Comparison of ENCODE assay signal across 8 mouse cellular contexts in genomic region chr11:78550168-78551058, GRCm38 (mm10). TPM values are rescaled to one million over a fixed set of nuclear protein-coding genes. Genes with fewer than 3 reads are reported as not detected.
DNase-seq lines count a peak whose midpoint lies in the region; ATAC-seq and TF ChIP-seq lines count a peak whose summit lies in the region.

TSS of gene Tmem97 (minus strand) at chr11:78550777.

- TF ChIP-seq CTCF in cortical plate, adult 2 months (IDR thresholded peaks at IDR 0.05; ENCODE audit: extremely low read depth, insufficient read depth, low read length) = no peak

- peak within 1 kb of the TSS; percentile 66 for H3K4me3 ChIP-seq in cortical plate, adult 2 months (ENCODE audit: insufficient read depth, low read length)
- peak within 1 kb of the TSS; percentile 91 for H3K4me3 ChIP-seq in megakaryocyte, embryonic 14.5 days (replicated peaks)

- peaks cover 6% of the 10 kb centered on the region for H3K9me3 ChIP-seq in megakaryocyte, embryonic 14.5 days

- DNase-seq in gastrocnemius, adult 8-10 months (ENCODE audit: low spot score in 2 of 2) = peak; percentile 94 to 95
- peak; percentile 69 for DNase-seq in hindlimb bud, embryonic 11.5 days (ENCODE audit: extremely low spot score, low read depth, low spot score)
- DNase-seq in left cerebral cortex, adult 8-10 months (ENCODE audit: low spot score in 2 of 2) = peak; percentile 81 to 98
- DNase-seq in right cerebral cortex, postnatal 10 days (ENCODE audit: low spot score in 2 of 2) = peak; percentile 98 to 99
- peak; percentile 87 for DNase-seq in urinary bladder, postnatal 25 days (ENCODE audit: low spot score)

- H3K36me3 ChIP-seq in megakaryocyte, embryonic 14.5 days (replicated peaks; ENCODE audit: low read length) = peaks cover 40% of the 10 kb centered on the region

- TF ChIP-seq POLR2A in cortical plate, adult 2 months (IDR thresholded peaks at IDR 0.05; ENCODE audit: extremely low read depth, insufficient read depth, low read length) = peak; percentile 80; the same call in 1 of the 2 replicates

- peak; percentile 100 for ATAC-seq in activated CD4-positive, CD25-positive, alpha-beta regulatory T cell, adult 4 months

- H3K4me1 ChIP-seq in cortical plate, adult 2 months (ENCODE audit: control insufficient read depth, insufficient read depth, low read length) = no peaks in the 10 kb centered on the region
- peaks cover 64% of the 10 kb centered on the region for H3K4me1 ChIP-seq in megakaryocyte, embryonic 14.5 days

- H3K27ac ChIP-seq in cortical plate, adult 2 months (ENCODE audit: insufficient read depth, low read length) = peak within 1 kb of the TSS; percentile 26; the same call in 1 of the 2 replicates

- no peaks in the 10 kb centered on the region for H3K27me3 ChIP-seq in megakaryocyte, embryonic 14.5 days (replicated peaks)

RNA-seq across cellular contexts. Expression of gene Tmem97, which starts in this region (rescaled TPM):
- polyA plus RNA-seq in activated CD4-positive, CD25-positive, alpha-beta regulatory T cell, adult 4 months (2017; shearing (Covaris generic)) = 10 to 100 TPM; 23.3 to 28.4 TPM
- polyA plus RNA-seq in cortical plate, adult 2 months (2012; rRNA removed) = 17.8 and 20.8 TPM in 2 replicates
- 1 to 10 TPM; 1.2 to 1.6 (median 1.5) TPM for total RNA-seq in gastrocnemius, adult 8-10 months (2022)
- total RNA-seq in left cerebral cortex, adult 8-10 months (2022) = 10 to 100 TPM; 23.7 to 29.6 (median 26.6) TPM
- polyA plus RNA-seq in megakaryocyte, embryonic 14.5 days (2012; ENCODE audit: insufficient read depth, low replicate concordance) = 24.2 and 39.2 TPM in 2 replicates

Comparison
In these comparisons a context has a peak if more than half of its experiments do, and no peak if none do; other contexts are left out.
1. Peak in every context shown above with its lines: DNase-seq, ATAC-seq, H3K4me3 ChIP-seq and H3K27ac ChIP-seq.
2. RNA of gene Tmem97 (total RNA-seq): 23.7 to 29.6 TPM in left cerebral cortex, adult 8-10 months; 1.2 to 1.6 TPM in gastrocnemius, adult 8-10 months; every median in the first group is over 4 times any median in the second.